In genomic region chr2:170268080-170268479, GRCm38 (mm10) we compare ENCODE assay signal across 11 mouse cellular contexts.
DNase-seq lines count a peak whose midpoint lies in the region; ATAC-seq and TF ChIP-seq lines count a peak whose summit lies in the region.
"Had no signal": no experiment of that assay in that cellular context is flagged by ENCODE, and none has a peak within 500 bp of the region (broad histone marks: within the 10 kb centered on the region; RNA-seq: fewer than 3 reads in every experiment).

No protein-coding gene starts in this region.

- no peak for DNase-seq in liver, postnatal 0 days
- DNase-seq in heart, embryonic 10.5 days (ENCODE audit: low spot score) = no peak
- DNase-seq in limb, embryonic 10.5 days (ENCODE audit: low spot score) = no peak
- no peak for DNase-seq in layer of hippocampus, adult 8-10 months (ENCODE audit: low spot score in 2 of 2)
- no peak for DNase-seq in hindbrain, embryonic 10.5 days (ENCODE audit: low spot score)
- DNase-seq: adrenal gland, postnatal 25 days; cerebellum, adult 9-10 months had no signal

- H3K36me3 ChIP-seq in liver, postnatal 0 days (replicated peaks; ENCODE audit: insufficient read depth, low read length) = no peaks in the 10 kb centered on the region
- H3K36me3 ChIP-seq in liver, embryonic 12.5 days = no peaks in the 10 kb centered on the region
- no peaks in the 10 kb centered on the region for H3K36me3 ChIP-seq in heart, embryonic 10.5 days
- no peaks in the 10 kb centered on the region for H3K36me3 ChIP-seq in limb, embryonic 10.5 days
- H3K36me3 ChIP-seq in stomach, embryonic 15.5 days = no peaks in the 10 kb centered on the region
- no peaks in the 10 kb centered on the region for H3K36me3 ChIP-seq in hindbrain, embryonic 10.5 days
- H3K36me3 ChIP-seq: hindbrain, embryonic 12.5 days; neural tube, embryonic 12.5 days had no signal

- no peak for TF ChIP-seq CTCF in liver, postnatal 0 days (IDR thresholded peaks at IDR 0.05; ENCODE audit: low read depth)

- WGBS in liver, postnatal 0 days (ENCODE audit: insufficient replicate concordance) = 48% methylated on average over 8 of the region's 8 CpGs
- 43% methylated on average over 8 of the region's 8 CpGs for WGBS in liver, embryonic 12.5 days (ENCODE audit: insufficient replicate concordance)
- WGBS in heart, embryonic 10.5 days = 34% methylated on average over 8 of the region's 8 CpGs
- 52% methylated on average over 8 of the region's 8 CpGs for WGBS in limb, embryonic 10.5 days
- 20% methylated on average over 8 of the region's 8 CpGs for WGBS in stomach, embryonic 15.5 days
- 55% methylated on average over 8 of the region's 8 CpGs for WGBS in hindbrain, embryonic 10.5 days

- no peaks in the 10 kb centered on the region for H3K27me3 ChIP-seq in liver, postnatal 0 days (ENCODE audit: insufficient read depth, low read length)
- peaks cover 4% of the 10 kb centered on the region; the same call in 1 of the 2 replicates for H3K27me3 ChIP-seq in liver, embryonic 12.5 days (replicated peaks)
- H3K27me3 ChIP-seq in heart, embryonic 10.5 days (ENCODE audit: insufficient read depth, poor library complexity, severe bottlenecking) = no peaks in the 10 kb centered on the region
- no peaks in the 10 kb centered on the region for H3K27me3 ChIP-seq in limb, embryonic 10.5 days (ENCODE audit: low read depth, poor library complexity, severe bottlenecking)
- H3K27me3 ChIP-seq in stomach, embryonic 15.5 days (replicated peaks) = no peaks in the 10 kb centered on the region
- 0 out of 2 replicates have a peak, but pooled peaks cover 5% of the 10 kb centered on the region for H3K27me3 ChIP-seq in hindbrain, embryonic 10.5 days (ENCODE audit: insufficient read depth, poor library complexity, severe bottlenecking)
- H3K27me3 ChIP-seq: hindbrain, embryonic 12.5 days; neural tube, embryonic 12.5 days had no signal

- peaks cover 11% of the 10 kb centered on the region; the same call in 1 of the 2 replicates for H3K4me1 ChIP-seq in liver, postnatal 0 days (ENCODE audit: insufficient read depth)
- peaks cover 8% of the 10 kb centered on the region; the same call in 1 of the 2 replicates for H3K4me1 ChIP-seq in liver, embryonic 12.5 days
- H3K4me1 ChIP-seq in heart, embryonic 10.5 days = peaks cover 20% of the 10 kb centered on the region
- peaks cover 30% of the 10 kb centered on the region for H3K4me1 ChIP-seq in limb, embryonic 10.5 days
- H3K4me1 ChIP-seq in stomach, embryonic 15.5 days = peaks cover 19% of the 10 kb centered on the region
- peaks cover 29% of the 10 kb centered on the region for H3K4me1 ChIP-seq in hindbrain, embryonic 10.5 days (replicated peaks)

- H3K4me2 ChIP-seq in liver, postnatal 0 days (ENCODE audit: low read depth, low read length) = peak overlapping the region; percentile 4; the same call in 1 of the 2 replicates
- H3K4me2 ChIP-seq in liver, embryonic 12.5 days = no peak overlapping the region
- peak overlapping the region; percentile 49; the same call in 1 of the 2 replicates for H3K4me2 ChIP-seq in stomach, embryonic 15.5 days
- H3K4me2 ChIP-seq: neural tube, embryonic 12.5 days had no signal

- H3K4me3 ChIP-seq in liver, postnatal 0 days (ENCODE audit: low read depth, low read length) = no peak overlapping the region
- no peak overlapping the region for H3K4me3 ChIP-seq in liver, embryonic 12.5 days
- no peak overlapping the region for H3K4me3 ChIP-seq in heart, embryonic 10.5 days
- no peak overlapping the region for H3K4me3 ChIP-seq in limb, embryonic 10.5 days
- H3K4me3 ChIP-seq in stomach, embryonic 15.5 days (replicated peaks) = no peak overlapping the region
- H3K4me3 ChIP-seq in hindbrain, embryonic 10.5 days = no peak overlapping the region
- H3K4me3 ChIP-seq: hindbrain, embryonic 12.5 days; neural tube, embryonic 12.5 days had no signal

- no peak for TF ChIP-seq EP300 in liver, postnatal 0 days (IDR thresholded peaks at IDR 0.05; ENCODE audit: low read depth)

- H3K27ac ChIP-seq in liver, postnatal 0 days (ENCODE audit: low read depth) = peak overlapping the region; percentile 81
- H3K27ac ChIP-seq in liver, embryonic 12.5 days = no peak overlapping the region
- H3K27ac ChIP-seq in heart, embryonic 10.5 days = peak overlapping the region; percentile 75
- peak overlapping the region; percentile 68; the same call in 1 of the 2 replicates for H3K27ac ChIP-seq in limb, embryonic 10.5 days
- peak overlapping the region; percentile 81 for H3K27ac ChIP-seq in stomach, embryonic 15.5 days
- H3K27ac ChIP-seq in hindbrain, embryonic 10.5 days = no peak overlapping the region
- H3K27ac ChIP-seq: hindbrain, embryonic 12.5 days; neural tube, embryonic 12.5 days had no signal

- H3K9ac ChIP-seq in liver, postnatal 0 days (replicated peaks) = no peak overlapping the region
- no peak overlapping the region for H3K9ac ChIP-seq in liver, embryonic 12.5 days
- H3K9ac ChIP-seq in stomach, embryonic 15.5 days = no peak overlapping the region
- H3K9ac ChIP-seq: hindbrain, embryonic 12.5 days; neural tube, embryonic 12.5 days had no signal

- no peaks in the 10 kb centered on the region; the same call in 1 of the 2 replicates for H3K9me3 ChIP-seq in liver, postnatal 0 days (ENCODE audit: low read length)
- no peaks in the 10 kb centered on the region for H3K9me3 ChIP-seq in liver, embryonic 12.5 days (replicated peaks)
- no peaks in the 10 kb centered on the region for H3K9me3 ChIP-seq in heart, embryonic 10.5 days
- H3K9me3 ChIP-seq in limb, embryonic 10.5 days (replicated peaks) = no peaks in the 10 kb centered on the region
- no peaks in the 10 kb centered on the region for H3K9me3 ChIP-seq in stomach, embryonic 15.5 days
- peaks cover 2% of the 10 kb centered on the region; the same call in 1 of the 2 replicates for H3K9me3 ChIP-seq in hindbrain, embryonic 10.5 days

- no peak for ATAC-seq in liver, postnatal 0 days
- ATAC-seq in liver, embryonic 12.5 days = no peak
- ATAC-seq in stomach, embryonic 15.5 days (ENCODE audit: insufficient read depth, low FRiP score, low read depth) = no peak

Comparison
In these comparisons a context has a peak if more than half of its experiments do, and no peak if none do; other contexts are left out.
1. H3K27ac ChIP-seq: peak in liver, postnatal 0 days (single experiment), heart, embryonic 10.5 days (single experiment), limb, embryonic 10.5 days (single experiment) and stomach, embryonic 15.5 days (single experiment); none in liver, embryonic 12.5 days (single experiment) and hindbrain, embryonic 10.5 days (single experiment).